8 mouse cellular contexts compared by ENCODE assay signal in genomic region chr9:89704265-89705196, GRCm38 (mm10). TPM values are rescaled to one million over a fixed set of nuclear protein-coding genes. Genes with fewer than 3 reads are reported as not detected.
DNase-seq lines count a peak whose midpoint lies in the region; ATAC-seq and TF ChIP-seq lines count a peak whose summit lies in the region.

Gene Tmed3, minus strand, starts transcription at chr9:89705068.

- H3K27ac ChIP-seq in forebrain, embryonic 12.5 days, result peak within 1 kb of the TSS; percentile 85
- peak within 1 kb of the TSS; percentile 62 for H3K27ac ChIP-seq in heart, postnatal 0 days (ENCODE audit: low read depth)
- H3K27ac ChIP-seq in liver, embryonic 16.5 days (ENCODE audit: low read length), result peak within 1 kb of the TSS; percentile 77
- peak within 1 kb of the TSS; percentile 92 for H3K27ac ChIP-seq in neural tube, embryonic 13.5 days (replicated peaks)
- peak within 1 kb of the TSS; percentile 96 for H3K27ac ChIP-seq in testis, adult 2 months (ENCODE audit: control insufficient read depth, insufficient read depth, low read depth, low read length)

- H3K4me2 ChIP-seq in forebrain, embryonic 12.5 days, result peak within 1 kb of the TSS; percentile 79
- H3K4me2 ChIP-seq in heart, postnatal 0 days (ENCODE audit: low read depth, low read length), result peak within 1 kb of the TSS; percentile 76
- H3K4me2 ChIP-seq in liver, embryonic 16.5 days (ENCODE audit: low read depth, low read length), result peak within 1 kb of the TSS; percentile 90
- H3K4me2 ChIP-seq in neural tube, embryonic 13.5 days, result peak within 1 kb of the TSS; percentile 93

- peak within 1 kb of the TSS; percentile 82 for H3K4me3 ChIP-seq in E14TG2a.4 (replicated peaks; ENCODE audit: low read length)
- peak within 1 kb of the TSS; percentile 54 for H3K4me3 ChIP-seq in forebrain, embryonic 12.5 days (replicated peaks)
- H3K4me3 ChIP-seq in heart, postnatal 0 days (ENCODE audit: low read depth, low read length), result peak within 1 kb of the TSS; percentile 60
- peak within 1 kb of the TSS; percentile 72 for H3K4me3 ChIP-seq in liver, embryonic 16.5 days (ENCODE audit: low read depth, low read length)
- H3K4me3 ChIP-seq in neural tube, embryonic 13.5 days, result peak within 1 kb of the TSS; percentile 61
- H3K4me3 ChIP-seq in testis, adult 2 months (ENCODE audit: control insufficient read depth, low read depth, low read length), result peak within 1 kb of the TSS; percentile 90

- TF ChIP-seq EP300 in heart, postnatal 0 days (IDR thresholded peaks at IDR 0.05; ENCODE audit: low read depth), result no peak

- H3K36me3 ChIP-seq in E14TG2a.4 (ENCODE audit: insufficient read depth, low read length), result no peaks in the 10 kb centered on the region
- H3K36me3 ChIP-seq in forebrain, embryonic 12.5 days (replicated peaks), result peaks cover 15% of the 10 kb centered on the region
- peaks cover 24% of the 10 kb centered on the region for H3K36me3 ChIP-seq in heart, postnatal 0 days (replicated peaks; ENCODE audit: control insufficient read depth, insufficient read depth, low read length)
- H3K36me3 ChIP-seq in liver, embryonic 16.5 days (ENCODE audit: control insufficient read depth, insufficient read depth), result peaks cover under 1% of the 10 kb centered on the region; the same call in 1 of the 2 replicates
- H3K36me3 ChIP-seq in neural tube, embryonic 13.5 days, result peaks cover 23% of the 10 kb centered on the region
- no peaks in the 10 kb centered on the region for H3K36me3 ChIP-seq in testis, adult 2 months (ENCODE audit: control insufficient read depth, insufficient read depth, low read length)

- 2% methylated on average over 52 of the region's 52 CpGs for WGBS in forebrain, embryonic 12.5 days
- 2% methylated on average over 52 of the region's 52 CpGs for WGBS in heart, postnatal 0 days
- 1% methylated on average over 52 of the region's 52 CpGs for WGBS in liver, embryonic 16.5 days (ENCODE audit: insufficient replicate concordance)
- 2% methylated on average over 52 of the region's 52 CpGs for WGBS in neural tube, embryonic 13.5 days

- H3K27me3 ChIP-seq in E14TG2a.4 (ENCODE audit: insufficient read depth, low read length), result peaks cover 31% of the 10 kb centered on the region
- H3K27me3 ChIP-seq in forebrain, embryonic 12.5 days, result no peaks in the 10 kb centered on the region
- no peaks in the 10 kb centered on the region for H3K27me3 ChIP-seq in heart, postnatal 0 days (ENCODE audit: control insufficient read depth, insufficient read depth, low read length)
- no peaks in the 10 kb centered on the region for H3K27me3 ChIP-seq in liver, embryonic 16.5 days (ENCODE audit: control insufficient read depth, insufficient read depth, low read depth, low read length)
- no peaks in the 10 kb centered on the region for H3K27me3 ChIP-seq in neural tube, embryonic 13.5 days
- no peaks in the 10 kb centered on the region for H3K27me3 ChIP-seq in testis, adult 2 months (ENCODE audit: control insufficient read depth, insufficient read depth, low read length)

- H3K9ac ChIP-seq in forebrain, embryonic 12.5 days, result peak within 1 kb of the TSS; percentile 82
- H3K9ac ChIP-seq in heart, postnatal 0 days (replicated peaks; ENCODE audit: low read depth, low read length), result peak within 1 kb of the TSS; percentile 60
- H3K9ac ChIP-seq in liver, embryonic 16.5 days (ENCODE audit: low read depth, low read length), result peak within 1 kb of the TSS; percentile 76
- peak within 1 kb of the TSS; percentile 88 for H3K9ac ChIP-seq in neural tube, embryonic 13.5 days

- DNase-seq in c-Kit-positive CD71-positive TER-119-positive erythroid progenitor cells, embryonic 14.5 days (ENCODE audit: low spot score), result peak; percentile 79
- DNase-seq in heart, postnatal 0 days (ENCODE audit: low spot score), result peak; percentile 94
- peak; percentile 90 to 94 for DNase-seq in kidney, postnatal 4 days

- H3K4me1 ChIP-seq in E14TG2a.4 (replicated peaks; ENCODE audit: low read depth, low read length), result peaks cover 10% of the 10 kb centered on the region; the same call in 1 of the 2 replicates
- H3K4me1 ChIP-seq in forebrain, embryonic 12.5 days, result peaks cover 9% of the 10 kb centered on the region
- peaks cover 7% of the 10 kb centered on the region; the same call in 1 of the 2 replicates for H3K4me1 ChIP-seq in heart, postnatal 0 days (ENCODE audit: control insufficient read depth, insufficient read depth)
- peaks cover 8% of the 10 kb centered on the region for H3K4me1 ChIP-seq in liver, embryonic 16.5 days (ENCODE audit: control insufficient read depth, low read depth, low read length)
- H3K4me1 ChIP-seq in neural tube, embryonic 13.5 days (replicated peaks), result peaks cover 9% of the 10 kb centered on the region
- no peaks in the 10 kb centered on the region for H3K4me1 ChIP-seq in testis, adult 2 months (ENCODE audit: control insufficient read depth, insufficient read depth, low read length)

- no peak for TF ChIP-seq CTCF in E14TG2a.4 (conservative IDR thresholded peaks at IDR 0.05; ENCODE audit: low read length)
- TF ChIP-seq CTCF in heart, postnatal 0 days (IDR thresholded peaks at IDR 0.05; ENCODE audit: low read depth), result peak; percentile 26
- no peak for TF ChIP-seq CTCF in testis, adult 2 months (IDR thresholded peaks at IDR 0.05; ENCODE audit: control insufficient read depth, insufficient read depth, insufficient replicate concordance, low read depth, low read length)

- H3K9me3 ChIP-seq in E14TG2a.4 (ENCODE audit: low read length), result no peaks in the 10 kb centered on the region
- H3K9me3 ChIP-seq in forebrain, embryonic 12.5 days, result no peaks in the 10 kb centered on the region
- H3K9me3 ChIP-seq in heart, postnatal 0 days (replicated peaks; ENCODE audit: control insufficient read depth, low read length), result no peaks in the 10 kb centered on the region
- H3K9me3 ChIP-seq in liver, embryonic 16.5 days (replicated peaks; ENCODE audit: control insufficient read depth, low read length), result no peaks in the 10 kb centered on the region
- no peaks in the 10 kb centered on the region for H3K9me3 ChIP-seq in neural tube, embryonic 13.5 days

- peak; percentile 88 for TF ChIP-seq POLR2A in testis, adult 2 months (IDR thresholded peaks at IDR 0.05; ENCODE audit: control insufficient read depth, low read depth, low read length)

- ATAC-seq in forebrain, embryonic 12.5 days (ENCODE audit: low FRiP score), result peak; percentile 99
- ATAC-seq in heart, postnatal 0 days (ENCODE audit: insufficient read depth, low read depth), result peak; percentile 99
- ATAC-seq in liver, embryonic 16.5 days (ENCODE audit: low read depth), result peak; percentile 98
- peak; percentile 99 for ATAC-seq in neural tube, embryonic 13.5 days (ENCODE audit: low read depth)

RNA-seq across cellular contexts. Expression of gene Tmed3, which starts in this region (rescaled TPM):
- 34.1 and 34.6 TPM in 2 replicates for polyA plus RNA-seq in forebrain, embryonic 12.5 days (2016; fragmentation: Nextera tagmentation; extraction: Ambion mirVana)
- 72.4 and 126 TPM in 2 replicates for total RNA-seq in heart, postnatal 0 days (2014; rRNA removed; ENCODE audit: low replicate concordance)
- 56.0 and 66.7 TPM in 2 replicates for polyA plus RNA-seq in heart, postnatal 0 days (2015; fragmentation: Nextera tagmentation; extraction: Ambion mirVana)
- 37.7 and 42.7 TPM in 2 replicates for polyA plus RNA-seq in liver, embryonic 16.5 days (2015; fragmentation: Nextera tagmentation; extraction: Ambion mirVana)
- polyA plus RNA-seq in neural tube, embryonic 13.5 days (2015; fragmentation: Nextera tagmentation; extraction: Ambion mirVana), result 48.1 and 51.7 TPM in 2 replicates
- 60.2 and 67.7 TPM in 2 replicates for polyA plus RNA-seq in testis, adult 2 months (2012; rRNA removed)

Comparison
In these comparisons a context has a peak if more than half of its experiments do, and no peak if none do; other contexts are left out.
1. Peak in every context shown above with its lines: DNase-seq, ATAC-seq, H3K4me3 ChIP-seq and H3K27ac ChIP-seq.